Mouse (Mus musculus) CD4-positive helper T cell, adult 2 months (primary cell): ENCODE measurements at regions not wholly inside any gene's neighbourhood (a gene's known extent, or its start where the extent isn't known, plus 50 kb on each side); places are given as distances from the start of the nearest gene placed in this dataset.

ENCODE experiments used
- DNase-seq: peaks from one replicate; pipeline ENCODE4 v3.0.0-alpha.2; 2012; ENCODE audit warnings: low read depth, missing footprints, low spot score

DNA sequence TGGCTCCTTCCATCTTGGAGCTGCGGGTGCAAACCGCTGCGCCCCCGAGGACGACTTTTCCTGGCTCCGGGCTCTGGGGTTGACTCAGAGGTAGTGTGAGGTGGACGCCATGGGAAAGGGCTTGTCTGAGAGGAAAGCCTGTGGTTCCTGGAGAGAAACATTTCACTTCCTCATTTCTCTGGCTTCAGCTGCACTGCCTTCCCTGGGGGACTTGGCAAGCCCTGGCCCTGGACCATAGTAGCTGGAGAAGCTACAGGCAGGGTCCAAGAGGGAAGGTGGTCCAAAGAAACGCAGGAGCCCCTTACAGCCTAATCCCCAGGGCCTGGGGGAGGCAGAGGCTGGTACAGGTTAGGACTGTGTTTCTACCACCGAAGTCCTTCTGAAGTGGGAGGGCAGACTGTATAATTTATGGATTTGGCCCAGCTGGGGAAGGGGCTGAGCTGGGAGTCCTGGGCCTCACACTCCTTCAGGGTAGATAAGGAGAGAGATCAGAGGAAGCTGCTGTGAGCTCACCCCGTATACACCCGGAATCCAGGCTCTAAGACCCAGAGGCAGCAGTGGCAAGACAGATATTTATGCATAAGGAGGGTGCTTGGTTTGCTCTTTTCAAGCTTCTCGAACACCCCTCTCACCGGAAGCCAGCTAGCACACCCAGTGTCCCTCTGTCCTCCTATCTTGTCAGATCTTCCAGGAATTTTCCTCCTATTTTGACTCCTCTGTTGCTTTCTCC lies 50.0 kb upstream of the Podxl start:
- DNase-seq: no peak
